Mouse (Mus musculus) cerebellum, adult 8-10 months (tissue): ENCODE measurements around the gene As3mt.
"Not testable (repeated sequence)": the region's sequence is repeated elsewhere in the genome, so short reads cannot be mapped to it uniquely, and the experiment has no call there.

Experiments used
- DNase-seq: peaks from one replicate; pipeline ENCODE4 v3.0.0; 2022

Gene As3mt

DNA sequence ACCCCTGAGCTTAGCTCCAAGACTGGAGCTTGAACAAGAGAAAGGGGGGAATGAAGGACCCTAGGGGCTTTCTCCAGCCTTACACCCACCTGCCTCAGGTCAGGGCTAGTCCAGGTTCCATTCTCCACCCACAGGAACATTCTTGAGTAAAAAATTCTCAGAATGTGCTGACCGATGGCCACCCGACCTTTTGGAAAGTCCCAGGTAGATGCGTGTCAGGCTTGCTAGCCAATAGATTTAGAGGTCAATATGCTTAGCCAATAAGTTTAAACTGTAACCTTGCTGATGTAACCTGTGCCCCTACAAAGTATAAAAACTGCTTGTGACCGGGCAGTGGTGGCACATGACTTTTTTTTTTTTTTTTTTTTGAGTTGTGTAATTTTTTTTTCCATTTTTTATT is 49.0 kb downstream of the As3mt start:
- no peak for DNase-seq

GRCm38 (mm10) chr19:46759096-46759495 is 51.8 kb downstream of the As3mt start:
- no peak for DNase-seq

- not testable (repeated sequence) for DNase-seq
These were observed 52.7 kb downstream of the As3mt start for GRCm38 (mm10) chr19:46759909-46760308.

DNA sequence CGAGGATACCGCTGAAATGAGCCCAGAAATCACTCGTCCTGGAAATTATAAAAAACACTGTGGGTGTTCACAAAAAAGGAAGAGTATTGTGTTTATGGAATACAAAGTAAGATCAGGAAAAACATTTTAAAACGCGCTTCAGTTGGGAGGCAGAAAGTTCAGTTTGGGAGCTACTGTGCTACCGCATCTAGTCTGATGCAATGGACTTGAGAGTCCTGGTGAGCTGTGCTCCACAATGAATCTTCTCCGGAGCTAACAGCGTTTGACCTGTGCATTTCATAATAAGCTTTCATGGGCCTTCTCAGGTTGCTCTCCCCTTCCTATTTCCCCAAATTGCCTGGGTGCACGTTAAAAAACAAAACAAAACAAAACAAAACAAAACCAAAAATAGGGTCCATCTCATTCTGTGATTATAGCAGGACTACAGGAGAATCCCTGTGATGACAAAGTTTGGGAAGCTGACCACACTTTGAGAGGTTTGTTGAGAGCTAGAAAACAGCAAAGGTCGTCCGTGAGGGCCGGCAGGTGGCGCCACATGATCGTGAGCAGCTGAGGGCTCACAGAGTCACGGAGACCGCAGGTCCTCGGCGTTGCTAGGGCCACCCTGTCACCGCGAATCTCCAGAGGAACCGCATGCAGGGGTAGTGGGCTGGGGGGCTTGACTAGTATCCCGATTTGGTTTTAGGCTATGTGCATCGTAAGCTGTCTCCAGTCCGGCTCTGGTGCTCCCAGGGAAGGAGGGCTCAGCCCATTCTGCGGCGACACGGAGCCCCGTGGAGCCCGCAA is 53.3 kb downstream of the As3mt start:
- DNase-seq: peak; percentile 89

DNA sequence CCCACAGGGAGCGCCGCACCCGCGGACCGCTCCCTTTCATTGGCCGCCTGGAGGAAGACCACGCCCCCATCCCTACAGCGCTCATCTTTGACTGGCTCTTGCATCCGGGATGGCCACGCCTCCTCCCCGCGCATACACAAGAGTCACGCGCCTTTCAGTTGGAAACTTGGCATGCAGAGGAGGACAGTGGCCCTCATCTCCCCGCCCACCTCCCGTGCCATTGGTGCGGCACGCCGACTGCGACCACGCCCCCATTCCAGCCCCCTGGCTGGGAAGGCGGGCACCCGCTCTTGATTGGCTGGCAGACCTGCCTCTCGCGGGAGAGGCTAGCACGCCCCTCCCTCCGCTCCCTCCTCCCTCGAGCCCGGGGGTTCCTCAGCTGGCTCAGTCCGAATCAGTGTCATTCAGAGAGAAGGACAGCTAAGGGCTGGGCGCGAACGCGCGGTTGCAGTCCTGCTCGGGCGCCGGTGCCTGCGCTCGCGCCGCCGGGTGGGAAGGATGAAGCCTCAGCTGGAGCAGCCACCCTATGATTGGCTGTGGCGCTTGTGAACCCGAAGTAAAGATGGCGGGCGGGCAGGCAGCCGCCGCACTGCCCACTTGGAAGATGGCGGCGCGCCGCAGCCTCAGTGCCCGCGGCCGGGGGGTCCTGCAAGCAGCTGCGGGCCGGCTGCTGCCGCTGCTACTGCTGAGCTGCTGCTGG is 54.1 kb downstream of the As3mt start, which contains the start of gene Cnnm2:
TSS of gene Cnnm2 (plus strand) at position 350 of the 700 bp plus-strand sequence.
- peak; percentile 100 for DNase-seq

- DNase-seq: no peak
These were observed 54.7 kb downstream of the As3mt start for GRCm38 (mm10) chr19:46761971-46762290.

DNA sequence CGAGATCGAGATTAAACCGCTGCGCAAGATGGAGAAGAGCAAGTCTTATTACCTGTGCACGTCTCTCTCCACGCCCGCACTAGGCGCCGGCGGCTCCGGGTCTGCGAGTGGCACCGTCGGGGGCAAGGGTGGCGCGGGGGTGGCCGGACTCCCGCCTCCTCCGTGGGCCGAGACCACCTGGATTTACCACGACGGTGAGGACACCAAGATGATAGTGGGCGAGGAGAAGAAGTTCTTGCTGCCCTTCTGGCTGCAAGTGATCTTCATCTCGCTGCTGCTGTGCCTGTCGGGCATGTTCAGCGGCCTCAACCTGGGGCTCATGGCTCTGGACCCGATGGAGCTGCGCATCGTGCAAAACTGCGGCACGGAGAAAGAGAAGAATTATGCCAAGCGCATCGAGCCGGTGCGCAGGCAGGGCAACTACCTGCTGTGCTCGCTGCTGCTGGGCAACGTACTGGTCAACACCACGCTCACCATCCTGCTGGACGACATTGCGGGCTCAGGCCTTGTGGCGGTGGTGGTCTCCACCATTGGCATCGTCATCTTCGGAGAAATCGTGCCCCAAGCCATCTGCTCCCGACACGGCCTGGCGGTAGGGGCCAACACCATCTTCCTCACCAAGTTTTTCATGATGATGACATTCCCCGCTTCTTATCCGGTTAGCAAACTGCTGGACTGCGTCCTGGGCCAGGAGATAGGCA is 55.2 kb downstream of the As3mt start:
- DNase-seq: peak; percentile 54

GRCm38 (mm10) chr19:46762992-46763342 is 55.7 kb downstream of the As3mt start:
- peak; percentile 46 for DNase-seq

DNA sequence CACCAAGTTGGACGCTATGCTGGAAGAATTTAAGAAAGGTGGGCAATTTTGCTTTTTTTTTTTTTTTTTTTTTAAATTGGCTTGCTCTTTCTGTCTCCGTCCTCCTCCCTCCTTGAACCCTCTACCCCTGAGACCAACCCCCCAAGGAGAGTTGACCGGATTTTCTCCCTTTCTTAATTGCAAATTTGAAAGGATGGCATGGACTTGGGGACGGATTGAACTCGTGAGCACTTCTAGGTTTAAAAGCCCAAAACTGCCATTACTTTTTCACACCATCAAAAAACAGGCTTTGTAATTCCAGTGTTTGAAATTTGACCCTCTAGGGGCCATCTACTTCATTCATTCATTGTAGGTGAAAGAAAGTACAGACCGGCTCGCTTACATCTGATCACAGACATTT is 56.1 kb downstream of the As3mt start:
- no peak for DNase-seq

DNA sequence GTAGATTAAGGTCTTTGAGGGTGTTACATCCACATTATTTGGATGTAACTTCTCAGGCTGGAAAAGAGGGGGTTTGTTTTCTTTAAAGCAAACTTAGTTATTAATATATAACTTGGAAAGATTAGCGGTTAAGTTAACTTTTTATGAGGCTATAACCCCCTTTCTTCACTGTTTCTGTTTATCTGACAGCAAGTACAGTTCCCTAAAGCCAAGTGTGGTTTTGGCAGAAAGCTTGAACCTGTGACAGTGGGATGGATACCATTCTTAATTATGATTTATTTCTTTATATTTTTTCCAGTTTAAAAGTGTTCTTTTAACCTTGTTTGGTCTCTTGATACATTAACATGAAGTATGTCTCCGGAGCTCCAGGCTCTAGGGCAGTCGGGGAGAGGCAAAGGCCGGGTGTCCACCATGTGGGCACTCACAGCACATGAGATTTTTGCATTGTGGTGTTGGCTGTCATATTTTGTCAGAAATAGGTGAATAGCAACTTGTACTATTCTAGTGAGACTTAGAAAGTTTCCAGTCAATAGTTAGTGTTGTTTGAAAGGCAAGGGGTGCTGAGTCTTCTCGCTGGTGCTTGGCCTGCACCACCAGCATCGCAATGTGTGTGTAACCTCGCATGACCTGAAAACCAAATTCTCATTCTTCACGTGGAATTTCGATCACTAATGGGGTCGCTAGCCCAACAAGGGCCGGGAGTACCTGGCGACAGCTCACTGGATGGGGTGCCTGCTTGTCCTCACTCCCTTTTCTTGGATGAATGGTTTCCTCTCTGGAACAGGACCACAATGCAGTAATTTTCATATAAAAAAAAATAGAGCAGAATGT is 56.9 kb downstream of the As3mt start:
- no peak for DNase-seq

DNA sequence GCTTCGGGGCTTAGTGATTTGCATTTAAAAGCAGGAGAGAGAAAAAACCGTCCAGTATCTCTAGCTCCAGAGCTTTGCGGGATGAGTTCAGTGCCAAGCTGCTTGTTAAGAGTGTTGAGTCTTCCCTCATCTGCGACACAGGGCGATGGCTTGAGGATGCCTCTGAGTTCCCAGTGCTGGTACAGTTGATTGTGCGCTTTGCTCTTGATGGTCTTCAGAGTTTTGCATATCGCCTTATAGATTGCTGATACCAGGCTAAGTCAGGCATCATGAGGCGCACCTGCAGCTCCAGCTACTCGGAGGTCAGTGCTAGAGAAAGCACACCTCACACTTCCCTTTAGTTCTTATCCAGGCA is 57.5 kb downstream of the As3mt start:
- DNase-seq: no peak

DNA sequence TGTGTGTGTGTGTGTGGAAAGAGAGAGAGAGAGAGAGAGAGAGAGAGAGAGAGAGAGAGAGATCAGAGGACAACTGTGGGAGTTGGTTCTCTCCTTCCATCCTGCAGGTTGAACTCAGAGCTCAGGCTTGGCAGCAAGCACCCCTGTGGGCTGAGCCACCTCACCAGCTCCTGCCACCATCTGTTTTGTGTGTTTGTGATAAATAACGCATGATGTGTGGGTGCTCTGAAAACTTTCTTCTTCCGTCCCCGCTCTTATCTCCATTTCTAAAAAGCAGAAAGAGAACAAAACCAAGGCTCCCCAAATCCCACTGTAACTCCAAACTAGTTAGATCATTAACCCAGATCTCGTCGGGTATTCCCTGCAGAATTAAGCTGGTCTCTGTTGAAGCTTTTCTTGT is 58.9 kb downstream of the As3mt start:
- peak; percentile 31 for DNase-seq

- no peak for DNase-seq
These were observed 62.5 kb downstream of the As3mt start for GRCm38 (mm10) chr19:46769759-46770158.

DNA sequence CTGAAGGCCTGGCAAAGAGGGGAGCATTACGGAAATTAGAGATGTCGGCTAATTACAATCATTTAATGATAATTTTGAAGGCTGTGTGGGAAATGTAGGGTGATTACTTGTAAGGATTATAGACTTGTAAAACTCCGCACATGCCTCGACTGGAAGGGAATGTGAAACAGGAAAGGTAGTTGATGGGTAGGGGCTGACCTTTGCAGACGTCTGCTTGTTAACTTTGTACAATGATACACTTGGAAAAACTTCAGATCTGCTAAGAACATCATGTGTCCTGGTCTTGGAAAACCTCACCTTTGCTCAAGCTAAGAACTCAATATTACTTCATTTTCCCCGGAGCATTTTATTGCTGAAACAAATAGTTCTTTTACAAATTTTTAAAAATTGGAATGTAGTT is 64.5 kb downstream of the As3mt start:
- DNase-seq: no peak

- DNase-seq: no peak
These were observed 69.1 kb downstream of the As3mt start for GRCm38 (mm10) chr19:46776391-46776790.

DNA sequence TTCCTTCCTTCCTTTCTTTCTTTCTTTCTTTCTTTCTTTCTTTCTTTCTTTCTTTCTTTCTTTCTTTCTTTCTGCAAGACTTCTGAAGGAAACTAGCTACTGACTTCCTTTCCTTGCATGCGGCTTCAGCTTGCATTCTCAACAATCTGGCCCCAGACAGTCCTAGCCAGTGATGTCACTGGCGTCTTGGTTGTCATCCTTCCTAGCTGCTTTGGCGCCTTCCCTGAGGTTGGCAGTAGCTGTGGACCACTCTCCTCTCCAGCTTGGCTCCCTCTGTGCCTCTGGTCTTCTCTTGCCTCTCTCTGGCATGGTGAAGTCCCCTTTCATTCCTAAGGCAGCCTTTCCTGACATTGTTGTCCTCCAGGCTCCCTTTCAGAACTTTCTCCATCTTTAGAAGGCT is 69.6 kb downstream of the As3mt start:
- DNase-seq: no peak

- DNase-seq: no peak
These were observed 70.8 kb downstream of the As3mt start for GRCm38 (mm10) chr19:46777928-46778680.

GRCm38 (mm10) chr19:46779130-46779529 is 71.9 kb downstream of the As3mt start:
- not testable (repeated sequence) for DNase-seq

DNA sequence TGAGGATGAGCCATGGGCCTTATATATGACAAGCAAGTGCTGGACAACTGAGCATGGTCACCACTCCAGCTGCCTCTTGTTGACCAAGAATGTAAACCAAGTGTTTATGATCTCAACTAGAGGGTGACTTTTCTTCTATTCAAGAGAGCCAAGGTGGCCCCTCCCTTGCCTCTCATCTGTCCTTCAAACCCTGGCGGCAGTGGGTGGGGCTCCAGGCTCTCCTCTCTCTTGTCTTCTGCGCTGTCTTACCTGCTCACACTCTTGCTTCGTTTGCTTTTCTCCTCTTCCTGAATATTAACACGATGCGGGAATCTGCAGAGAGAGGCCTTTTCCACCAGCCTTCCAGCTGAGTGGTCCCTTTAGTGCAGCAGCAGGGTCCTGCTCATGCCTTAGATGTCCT is 76.8 kb downstream of the As3mt start:
- no peak for DNase-seq

DNA sequence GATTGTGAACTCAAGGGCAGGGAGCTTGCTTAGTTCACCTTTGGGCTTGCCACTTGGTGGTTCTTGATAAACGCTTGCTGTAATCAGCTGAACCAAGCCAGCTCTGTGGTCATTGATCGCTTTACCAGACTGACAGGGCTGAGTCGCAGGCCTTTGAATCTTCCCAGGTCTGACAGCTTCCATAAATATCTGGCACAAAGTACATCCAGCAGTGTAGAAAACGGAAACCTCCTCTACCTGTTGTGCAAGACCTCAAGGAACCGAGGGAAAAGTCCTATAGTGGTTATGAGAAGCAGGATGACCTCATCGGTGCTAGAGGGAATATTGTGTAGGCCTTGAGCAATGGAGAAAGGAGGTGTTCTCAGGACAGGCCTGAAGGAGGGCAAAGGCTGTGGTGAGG is 77.2 kb downstream of the As3mt start:
- DNase-seq: no peak

GRCm38 (mm10) chr19:46785633-46786032 is 78.4 kb downstream of the As3mt start:
- DNase-seq: no peak

GRCm38 (mm10) chr19:46789782-46790181 is 82.5 kb downstream of the As3mt start:
- no peak for DNase-seq
